Mouse (Mus musculus): ENCODE data around the gene Casp3. TPM values are rescaled to one million over a fixed set of nuclear protein-coding genes. Genes with fewer than 3 reads are reported as not detected.

Casp3 gene
- total RNA-seq, 2 experiments from 2014 or later = 18.0 to 21.8 TPM

DNA sequence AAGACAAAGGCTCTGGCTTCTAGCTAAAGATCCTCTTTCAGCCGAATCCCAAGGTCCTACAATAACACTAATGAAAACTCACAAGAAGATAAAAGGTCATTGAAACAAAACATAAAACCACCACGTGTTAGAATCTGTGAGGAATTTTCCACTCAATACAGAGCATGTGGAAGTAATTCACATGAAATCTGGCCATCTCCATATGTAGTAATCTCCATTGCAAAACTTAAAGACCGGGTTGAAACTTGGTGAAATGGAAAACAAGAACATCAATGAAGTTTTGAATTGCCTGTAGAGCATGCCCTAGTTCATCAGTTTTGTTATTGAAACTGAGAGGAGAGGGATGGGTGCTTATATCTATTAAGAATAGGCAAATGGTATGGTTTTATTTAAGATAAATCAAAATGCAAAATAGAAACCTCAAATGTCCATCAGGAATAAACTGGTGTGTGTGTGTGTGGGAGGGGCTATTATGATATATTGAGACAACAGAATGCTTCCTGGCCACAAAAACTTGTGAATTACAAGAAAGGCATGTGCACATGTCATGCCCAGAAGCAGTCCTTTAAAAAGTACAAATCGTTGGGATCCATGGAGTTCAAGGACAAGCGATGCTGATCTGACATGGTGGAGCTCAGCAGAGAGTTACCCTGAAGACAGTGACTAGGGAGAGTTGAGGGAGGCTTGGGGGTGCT, 63.7 kb downstream of the Casp3 start:
- no peak for DNase-seq

- peak; percentile 93 for DNase-seq
Observed at GRCm38 (mm10) chr8:46686664-46687336, 69.7 kb downstream of the Casp3 start.

Other genes starting within 250 kb of the Casp3 start
- gene Acsl1, start 146.3 kb upstream of the Casp3 start, total RNA-seq (2021) = 100 to 1,000 TPM; 915 to 931 TPM
- gene Cenpu, start 65.3 kb upstream of the Casp3 start, total RNA-seq (2021) = 1 to 10 TPM; 5.7 to 6.8 TPM
- 10 to 100 TPM; 12.0 to 17.4 TPM for gene Primpol, start 79 bp upstream of the Casp3 start, total RNA-seq (2021)
- 10 to 100 TPM; 54.7 to 56.1 TPM for gene Irf2, start 122.4 kb downstream of the Casp3 start, total RNA-seq (2021)